Mouse (Mus musculus) embryo, embryonic 11.5 days (tissue): ENCODE results near the gene Kdm8.

ENCODE experiments used
- DNase-seq: peaks from one replicate; pipeline ENCODE4 v3.0.0-alpha.2; 2012; ENCODE audit warnings: low read depth, low spot score

The Kdm8 gene

GRCm38 (mm10) chr7:125500879-125501278 is 56.4 kb downstream of the Kdm8 start:
- DNase-seq: no peak

- DNase-seq: no peak
Measured at GRCm38 (mm10) chr7:125503374-125504092, 59.1 kb downstream of the Kdm8 start.

- no peak for DNase-seq
Measured at GRCm38 (mm10) chr7:125504618-125505017, 60.1 kb downstream of the Kdm8 start.

GRCm38 (mm10) chr7:125505568-125505967 is 61.1 kb downstream of the Kdm8 start:
- no peak for DNase-seq

GRCm38 (mm10) chr7:125507279-125507678 is 62.8 kb downstream of the Kdm8 start:
- DNase-seq: no peak

GRCm38 (mm10) chr7:125511432-125511831 is 67.0 kb downstream of the Kdm8 start:
- no peak for DNase-seq

GRCm38 (mm10) chr7:125511852-125512251 is 67.4 kb downstream of the Kdm8 start:
- DNase-seq: no peak
